Mouse (Mus musculus) neural tube, embryonic 11.5 days (tissue): Measurements from ENCODE around the gene Prss41. TPM values are rescaled to one million over a fixed set of nuclear protein-coding genes. Genes with fewer than 3 reads are reported as not detected.
"Not testable (repeated sequence)": the region's sequence is repeated elsewhere in the genome, so short reads cannot be mapped to it uniquely, and the experiment has no call there.

Experiments used
- ATAC-seq: fragments of 200-750 bp; cut with Nextera tagmentation; 2 replicates; pipeline ENCODE4 v1.8.0; 2017; ENCODE audit warnings: moderate number of reproducible peaks, mild to moderate bottlenecking, moderate TSS enrichment, moderate library complexity; ENCODE audit not compliant: insufficient read depth, low FRiP score, low TSS enrichment
- DNase-seq: peaks from one replicate; pipeline ENCODE4 v3.0.0-alpha.2; 2015; ENCODE audit warnings: low spot score
- H3K27ac ChIP-seq: fragments of 300-500 bp; sonication (generic); 2 replicates; pipeline ENCODE4 v1.5.1; 2014; ENCODE audit warnings: low read depth, mild to moderate bottlenecking, low read length
- H3K27me3 ChIP-seq: fragments of 300-500 bp; sonication (generic); 2 replicates; pipeline ENCODE4 v1.6.1; 2014; ENCODE audit warnings: mild to moderate bottlenecking, low read length, mixed read lengths; ENCODE audit not compliant: control insufficient read depth, insufficient read depth
- H3K36me3 ChIP-seq: fragments of 300-500 bp; sonication (generic); 2 replicates; pipeline ENCODE4 v1.6.1; 2014; ENCODE audit warnings: mild to moderate bottlenecking, low read length, moderate library complexity, mixed read lengths; ENCODE audit not compliant: control insufficient read depth, insufficient read depth
- H3K4me1 ChIP-seq: fragments of 300-500 bp; sonication (generic); 2 replicates; pipeline ENCODE4 v1.6.1; 2014; ENCODE audit warnings: low read length, mixed read lengths; ENCODE audit not compliant: control insufficient read depth, insufficient read depth
- H3K4me2 ChIP-seq: fragments of 300-500 bp; sonication (generic); 2 replicates; pipeline ENCODE4 v1.6.1; 2014; ENCODE audit warnings: low read depth, mild to moderate bottlenecking, moderate library complexity
- H3K4me3 ChIP-seq: fragments of 300-500 bp; sonication (generic); 2 replicates; pipeline ENCODE4 v1.5.1; 2014; ENCODE audit warnings: low read depth, low read length
- H3K9ac ChIP-seq: fragments of 300-500 bp; sonication (generic); 2 replicates; pipeline ENCODE4 v1.6.1; 2014; ENCODE audit warnings: mild to moderate bottlenecking, low read length
- H3K9me3 ChIP-seq: fragments of 300-500 bp; sonication (generic); 2 replicates; pipeline ENCODE4 v1.6.1; 2016; ENCODE audit warnings: low read length; ENCODE audit not compliant: control insufficient read depth
- WGBS: fragments of 180-500 bp; shearing (Covaris S2); extraction: QIAGEN DNeasy Blood & Tissue Kit; methylation state at CpG from one replicate; pipeline ENCODE4 v1.1.7; 2014; 5-methylcytosine and 5-hydroxymethylcytosine counted together
- polyA plus RNA-seq: library from polyadenylated mRNA; unstranded; fragments of >200 nt; fragmentation: Nextera tagmentation; extraction: Ambion mirVana; gene quantifications from 2 replicates; pipeline ENCODE4 v1.2.1, GENCODE M21; 2014

Gene Prss41
- polyA plus RNA-seq, result 1.3 and 1.8 TPM in 2 replicates

- Histone ChIP-seq H3K36me3 (no peaks in the 10 kb centered on the region), H3K4me1 (no peaks in the 10 kb centered on the region), H3K9me3 (no peaks in the 10 kb centered on the region), H3K27me3 (no peaks in the 10 kb centered on the region), H3K9ac (no peak within 1 kb of the TSS; the same call in none of the 2 replicates), H3K4me2 (peak within 1 kb of the TSS; percentile 33), H3K27ac (no peak within 1 kb of the TSS), H3K4me3 (no peak within 1 kb of the TSS)
- DNase-seq (peak; percentile 58), ATAC-seq (no peak)
- WGBS, result 10% methylated on average over 19 of the region's 19 CpGs
Measured at GRCm38 (mm10) chr17:23843812-23844273, at the start of gene Prss41, which contains the start of gene Prss32. Gene Prss41, minus strand, starts transcription at chr17:23844172. Gene Prss32, plus strand, starts transcription at chr17:23843855.

DNA sequence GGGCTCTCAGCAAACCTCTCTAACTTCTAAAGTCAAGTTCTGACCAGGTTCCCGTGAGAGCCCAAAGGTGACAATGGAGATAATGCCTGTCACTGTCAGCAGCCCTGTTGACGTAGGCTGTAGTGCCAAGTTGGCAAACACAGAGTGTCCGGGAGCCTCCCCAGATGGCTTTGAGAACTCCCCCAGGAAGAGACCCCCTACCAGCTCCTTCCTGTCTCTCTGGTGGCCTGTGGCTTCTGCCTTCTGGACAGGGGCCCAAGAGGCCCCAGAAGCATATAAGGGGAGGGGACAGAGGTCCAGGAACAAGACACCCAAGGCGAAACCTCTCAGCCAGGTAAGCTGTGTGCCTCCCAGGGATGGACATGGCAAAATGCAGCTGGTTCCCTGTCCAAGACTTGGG is 36.6 kb upstream of the Prss41 start, which contains the start of the genes Dcpp1 and Dcpp2:
TSS of gene Dcpp1 (plus strand) at position 301 of the 400 bp plus-strand sequence.
TSS of gene Dcpp2 (plus strand) at position 305 of the 400 bp plus-strand sequence.
- 78% methylated on average over 4 of the region's 4 CpGs for WGBS
- DNase-seq, H3K27ac ChIP-seq, H3K4me1 ChIP-seq, H3K9me3 ChIP-seq, H3K9ac ChIP-seq, H3K36me3 ChIP-seq, H3K4me3 ChIP-seq, ATAC-seq, H3K4me2 ChIP-seq, H3K27me3 ChIP-seq: not testable (repeated sequence)

GRCm38 (mm10) chr17:23877166-23877565 is 33.2 kb upstream of the Prss41 start:
- H3K4me3 ChIP-seq, result no peak overlapping the region
- no peaks in the 10 kb centered on the region for H3K27me3 ChIP-seq
- H3K9ac ChIP-seq, result no peak overlapping the region
- 88% methylated on average over 2 of the region's 2 CpGs for WGBS
- no peaks in the 10 kb centered on the region for H3K9me3 ChIP-seq
- H3K4me1 ChIP-seq, result no peaks in the 10 kb centered on the region
- H3K27ac ChIP-seq, result no peak overlapping the region
- H3K36me3 ChIP-seq, result no peaks in the 10 kb centered on the region
- DNase-seq (no peak), ATAC-seq (no peak)
- H3K4me2 ChIP-seq, result no peak overlapping the region

DNA sequence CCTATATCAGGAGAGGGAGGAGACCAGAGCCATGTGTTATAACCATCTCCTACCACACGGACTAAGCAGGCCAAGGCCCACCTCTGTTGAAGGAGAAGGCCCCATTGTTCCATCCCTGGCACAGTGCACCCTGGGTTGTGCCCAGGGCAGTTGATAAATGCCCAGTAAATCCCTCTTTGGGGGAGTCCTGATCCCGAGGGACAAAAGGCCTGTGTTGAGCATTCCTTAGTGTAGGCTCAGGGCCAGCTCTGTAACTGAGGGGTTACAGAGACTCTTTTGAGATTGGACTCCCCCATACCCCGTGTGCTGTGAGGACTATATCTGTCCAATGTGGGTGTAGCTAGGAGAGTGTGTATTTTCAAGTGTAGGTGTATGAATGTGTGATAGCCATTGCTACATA is 32.8 kb upstream of the Prss41 start:
- DNase-seq (no peak), ATAC-seq (no peak)
- 63% methylated on average over 3 of the region's 3 CpGs for WGBS
- Histone ChIP-seq H3K27me3 (no peaks in the 10 kb centered on the region), H3K27ac (no peak overlapping the region), H3K4me3 (no peak overlapping the region), H3K9ac (no peak overlapping the region), H3K36me3 (no peaks in the 10 kb centered on the region), H3K4me1 (no peaks in the 10 kb centered on the region), H3K9me3 (no peaks in the 10 kb centered on the region), H3K4me2 (no peak overlapping the region)

- Histone ChIP-seq H3K36me3 (no peaks in the 10 kb centered on the region), H3K4me2 (no peak overlapping the region), H3K9me3 (no peaks in the 10 kb centered on the region), H3K4me3 (no peak overlapping the region), H3K27me3 (no peaks in the 10 kb centered on the region), H3K27ac (no peak overlapping the region), H3K4me1 (no peaks in the 10 kb centered on the region), H3K9ac (no peak overlapping the region)
- 57% methylated on average over 8 of the region's 8 CpGs for WGBS
- DNase-seq (peak; percentile 52), ATAC-seq (no peak)
Measured at GRCm38 (mm10) chr17:23873884-23874856, 30.2 kb upstream of the Prss41 start.

DNA sequence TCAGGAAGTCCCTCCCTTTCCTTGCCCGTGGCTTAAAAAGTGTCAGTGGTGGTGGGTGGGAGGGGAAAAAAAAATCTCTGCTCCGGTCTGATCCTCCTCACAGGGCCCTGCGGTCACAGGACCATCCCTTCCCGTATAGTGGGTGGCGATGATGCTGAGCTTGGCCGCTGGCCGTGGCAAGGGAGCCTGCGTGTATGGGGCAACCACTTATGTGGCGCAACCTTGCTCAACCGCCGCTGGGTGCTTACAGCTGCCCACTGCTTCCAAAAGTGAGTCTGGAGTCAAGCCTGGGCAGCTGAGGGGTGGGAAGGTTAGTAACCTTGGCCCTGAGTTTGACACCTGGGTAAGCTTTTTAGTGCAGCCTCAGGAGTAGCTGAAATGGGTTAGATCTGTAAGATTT is 24.5 kb upstream of the Prss41 start:
- H3K4me3 ChIP-seq, result no peak overlapping the region
- no peaks in the 10 kb centered on the region for H3K36me3 ChIP-seq
- 86% methylated on average over 11 of the region's 11 CpGs for WGBS
- H3K4me1 ChIP-seq, result no peaks in the 10 kb centered on the region
- DNase-seq (no peak), ATAC-seq (no peak)
- H3K27ac ChIP-seq, result no peak overlapping the region
- H3K27me3 ChIP-seq, result no peaks in the 10 kb centered on the region
- no peak overlapping the region for H3K4me2 ChIP-seq
- no peaks in the 10 kb centered on the region for H3K9me3 ChIP-seq
- no peak overlapping the region for H3K9ac ChIP-seq

DNA sequence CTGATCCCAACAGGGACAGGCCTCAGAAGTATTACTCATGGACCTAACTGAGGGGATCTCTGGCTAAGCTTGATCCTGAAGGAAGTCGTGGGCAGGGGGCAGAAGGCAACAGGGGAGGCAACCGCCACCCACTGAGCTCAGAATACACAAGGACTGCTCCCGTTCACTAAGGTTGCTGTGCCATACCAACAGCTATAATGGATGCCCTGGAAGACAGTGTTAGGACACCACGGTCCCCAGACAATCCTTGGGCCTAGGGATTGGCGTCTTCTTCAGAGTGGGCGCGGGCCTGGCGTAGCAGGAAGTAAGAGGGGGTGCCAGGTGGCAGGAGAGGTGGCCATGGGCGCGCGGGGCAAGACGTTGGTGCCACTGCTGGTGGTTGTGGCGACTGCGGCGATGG is 23.8 kb upstream of the Prss41 start, which contains the start of gene Prss21:
TSS of gene Prss21 (plus strand) at position 301 of the 400 bp plus-strand sequence.
- Histone ChIP-seq H3K36me3 (no peaks in the 10 kb centered on the region), H3K9me3 (no peaks in the 10 kb centered on the region), H3K9ac (no peak within 1 kb of the TSS), H3K4me3 (no peak within 1 kb of the TSS; the same call in 1 of the 2 replicates), H3K4me1 (no peaks in the 10 kb centered on the region), H3K27ac (no peak within 1 kb of the TSS), H3K27me3 (no peaks in the 10 kb centered on the region), H3K4me2 (no peak within 1 kb of the TSS)
- no peak for ATAC-seq
- DNase-seq, result no peak
- WGBS, result 79% methylated on average over 15 of the region's 15 CpGs

GRCm38 (mm10) chr17:23862926-23863325 is 19.0 kb upstream of the Prss41 start:
- WGBS, result 89% methylated on average over 4 of the region's 4 CpGs
- no peaks in the 10 kb centered on the region for H3K27me3 ChIP-seq
- no peak overlapping the region for H3K4me3 ChIP-seq
- H3K4me2 ChIP-seq, result no peak overlapping the region
- H3K9me3 ChIP-seq, result no peaks in the 10 kb centered on the region
- H3K4me1 ChIP-seq, result no peaks in the 10 kb centered on the region
- H3K27ac ChIP-seq, result no peak overlapping the region
- ATAC-seq, result no peak
- DNase-seq, result no peak
- H3K36me3 ChIP-seq, result no peaks in the 10 kb centered on the region
- no peak overlapping the region for H3K9ac ChIP-seq
